In genomic region chr10:39733421-39733930, GRCm38 (mm10) we compare ENCODE assay signal across 8 mouse cellular contexts. TPM values are rescaled to one million over a fixed set of nuclear protein-coding genes. Genes with fewer than 3 reads are reported as not detected.
DNase-seq lines count a peak whose midpoint lies in the region; ATAC-seq and TF ChIP-seq lines count a peak whose summit lies in the region.

No protein-coding gene starts in this region.

- no peak for TF ChIP-seq POLR2A in spleen, adult 2 months (IDR thresholded peaks at IDR 0.05; ENCODE audit: low read depth, low read length)

- H3K27ac ChIP-seq in spleen, adult 2 months (ENCODE audit: insufficient read depth, low read length): no peak overlapping the region
- peak overlapping the region; percentile 100; the same call in 1 of the 2 replicates for H3K27ac ChIP-seq in limb, embryonic 15.5 days

- no peak for TF ChIP-seq CTCF in spleen, adult 2 months (IDR thresholded peaks at IDR 0.05; ENCODE audit: extremely low read depth, insufficient read depth, insufficient read length, insufficient replicate concordance)

- 35% methylated on average over 10 of the region's 10 CpGs for WGBS in spleen, adult 2 months
- WGBS in limb, embryonic 15.5 days: 17% methylated on average over 10 of the region's 10 CpGs

- DNase-seq in cerebellum, adult 9-10 months: peak; percentile 44
- DNase-seq in cerebellum, adult 9-11 months: no peak
- no peak for DNase-seq in spleen, adult 2 months (ENCODE audit: low read depth in 1 of 2, low spot score in 2 of 2)
- DNase-seq in spleen, postnatal 10 days (ENCODE audit: low spot score in 2 of 2): no peak
- DNase-seq in telencephalon, adult 2 months (ENCODE audit: low read depth, low spot score): peak; percentile 10
- no peak for DNase-seq in cerebellum, adult 11-12 months
- DNase-seq in urinary bladder, postnatal 25 days (ENCODE audit: low spot score): no peak

- no peaks in the 10 kb centered on the region for H3K27me3 ChIP-seq in spleen, adult 2 months (ENCODE audit: control insufficient read depth, insufficient read depth, low read length)
- H3K27me3 ChIP-seq in limb, embryonic 15.5 days: no peaks in the 10 kb centered on the region

- no peaks in the 10 kb centered on the region for H3K36me3 ChIP-seq in spleen, adult 2 months (ENCODE audit: control insufficient read depth, insufficient read depth, low read length)
- H3K36me3 ChIP-seq in limb, embryonic 15.5 days: no peaks in the 10 kb centered on the region

- no peaks in the 10 kb centered on the region for H3K9me3 ChIP-seq in limb, embryonic 15.5 days

- no peak for ATAC-seq in limb, embryonic 15.5 days (ENCODE audit: insufficient number of reproducible peaks, low FRiP score, low TSS enrichment, low read depth)

- H3K4me1 ChIP-seq in spleen, adult 2 months (ENCODE audit: control insufficient read depth, insufficient read depth, insufficient read length): peaks cover 2% of the 10 kb centered on the region; the same call in 1 of the 2 replicates
- peaks cover 12% of the 10 kb centered on the region for H3K4me1 ChIP-seq in limb, embryonic 15.5 days

- peak overlapping the region; percentile 57 for H3K4me2 ChIP-seq in limb, embryonic 15.5 days

- H3K9ac ChIP-seq in limb, embryonic 15.5 days: peak overlapping the region; percentile 88

- peak overlapping the region; percentile 8; the same call in 1 of the 2 replicates for H3K4me3 ChIP-seq in spleen, adult 2 months (ENCODE audit: extremely low read depth, insufficient read depth, insufficient read length)
- H3K4me3 ChIP-seq in limb, embryonic 15.5 days: peak overlapping the region; percentile 91

RNA-seq across cellular contexts. Expression of gene Rev3l, which starts 1.6 kb away (rescaled TPM):
- 7.7 and 8.4 TPM in 2 replicates for polyA plus RNA-seq in spleen, adult 2 months (2012; rRNA removed)
- 14.7 and 16.1 TPM in 2 replicates for polyA plus RNA-seq in limb, embryonic 15.5 days (2015; fragmentation: Nextera tagmentation; extraction: Ambion mirVana)

Comparison
In these comparisons a context has a peak if more than half of its experiments do, and no peak if none do; other contexts are left out.
1. DNase-seq: peak in cerebellum, adult 9-10 months (single experiment) and telencephalon, adult 2 months (single experiment); none in cerebellum, adult 9-11 months (single experiment), spleen, adult 2 months (0 of 2), spleen, postnatal 10 days (0 of 2), cerebellum, adult 11-12 months (single experiment) and urinary bladder, postnatal 25 days (single experiment).